Mouse (Mus musculus) heart, embryonic 16.5 days (tissue): ENCODE measurements around the gene 1300017J02Rik. TPM values are rescaled to one million over a fixed set of nuclear protein-coding genes. Genes with fewer than 3 reads are reported as not detected.
"Not testable (repeated sequence)": the region's sequence is repeated elsewhere in the genome, so short reads cannot be mapped to it uniquely, and the experiment has no call there.

ENCODE experiments used
- ATAC-seq: fragments of 200-750 bp; cut with Nextera tagmentation; replicated peaks from 2 replicates; pipeline ENCODE4 v1.8.0; 2017; ENCODE audit warnings: moderate number of reproducible peaks; ENCODE audit not compliant: insufficient read depth, low FRiP score; ENCODE audit errors: extremely low read depth
- H3K27ac ChIP-seq: fragments of 300-500 bp; sonication (generic); 2 replicates; pipeline ENCODE4 v1.5.1; 2014; ENCODE audit warnings: mild to moderate bottlenecking, low read length, control low read depth, moderate library complexity
- H3K27me3 ChIP-seq: fragments of 300-500 bp; sonication (generic); 2 replicates; pipeline ENCODE4 v1.6.1; 2014; ENCODE audit warnings: low read length, mixed read lengths; ENCODE audit not compliant: control insufficient read depth, insufficient read depth
- H3K36me3 ChIP-seq: fragments of 300-500 bp; sonication (generic); 2 replicates; pipeline ENCODE4 v1.6.1; 2014; ENCODE audit not compliant: control insufficient read depth, insufficient read depth
- H3K4me1 ChIP-seq: fragments of 300-500 bp; sonication (generic); 2 replicates; pipeline ENCODE4 v1.6.1; 2014; ENCODE audit warnings: low read length, mixed read lengths; ENCODE audit not compliant: control insufficient read depth, insufficient read depth
- H3K4me2 ChIP-seq: fragments of 300-500 bp; sonication (generic); 2 replicates; pipeline ENCODE4 v1.6.1; 2014; ENCODE audit warnings: low read depth, mild to moderate bottlenecking, control low read depth, low read length
- H3K4me3 ChIP-seq: fragments of 300-500 bp; sonication (generic); 2 replicates; pipeline ENCODE4 v1.5.1; 2014; ENCODE audit warnings: mild to moderate bottlenecking, control low read depth, low read length
- H3K9ac ChIP-seq: fragments of 300-500 bp; sonication (generic); 2 replicates; pipeline ENCODE4 v1.6.1; 2014; ENCODE audit warnings: low read length, control low read depth
- H3K9me3 ChIP-seq: fragments of 300-500 bp; sonication (generic); replicated peaks from 2 replicates; pipeline ENCODE4 v1.6.1; 2016; ENCODE audit warnings: low read length; ENCODE audit not compliant: control insufficient read depth
- WGBS: fragments of 180-500 bp; shearing (Covaris S2); extraction: QIAGEN DNeasy Blood & Tissue Kit; methylation state at CpG from one replicate; pipeline ENCODE4 v1.1.7; 2014; 5-methylcytosine and 5-hydroxymethylcytosine counted together
- polyA plus RNA-seq: library from polyadenylated mRNA; unstranded; fragments of >200 nt; fragmentation: Nextera tagmentation; extraction: Ambion mirVana; gene quantifications from 2 replicates; pipeline ENCODE4 v1.2.1, GENCODE M21; 2015

Gene 1300017J02Rik
- polyA plus RNA-seq, result 1.0 and 1.7 TPM in 2 replicates

GRCm38 (mm10) chr9:103304927-103305326 lies at the start of gene 1300017J02Rik, which contains the start of gene Topbp1:
1300017J02Rik (minus strand) TSS chr9:103305082.
Topbp1 (plus strand) TSS chr9:103305215.
- WGBS, result under 1% methylated on average over 49 of the region's 49 CpGs

GRCm38 (mm10) chr9:103353500-103354260 lies 48.8 kb upstream of the 1300017J02Rik start:
- H3K4me1 ChIP-seq, result peaks cover 17% of the 10 kb centered on the region
- H3K27ac ChIP-seq, ATAC-seq, H3K27me3 ChIP-seq, H3K4me2 ChIP-seq, H3K9me3 ChIP-seq, H3K9ac ChIP-seq, H3K4me3 ChIP-seq: not testable (repeated sequence)
- WGBS, result 78% methylated on average over 6 of the region's 7 CpGs
- peaks cover 49% of the 10 kb centered on the region for H3K36me3 ChIP-seq

More at GRCm38 (mm10) chr9:103304927-103305326, at the start of gene 1300017J02Rik, which contains the start of gene Topbp1:
- Histone ChIP-seq H3K4me1 (peaks cover 14% of the 10 kb centered on the region), H3K9ac (peak within 1 kb of the TSS; percentile 91), H3K36me3 (peaks cover 15% of the 10 kb centered on the region), H3K27ac (peak within 1 kb of the TSS; percentile 82), H3K4me3 (peak within 1 kb of the TSS; percentile 96), H3K27me3 (no peaks in the 10 kb centered on the region), H3K9me3 (no peaks in the 10 kb centered on the region), H3K4me2 (peak within 1 kb of the TSS; percentile 85)
- peak; percentile 98 for ATAC-seq

- Histone ChIP-seq H3K27ac (no peak overlapping the region), H3K9me3 (no peaks in the 10 kb centered on the region), H3K4me3 (no peak overlapping the region), H3K36me3 (peaks cover 47% of the 10 kb centered on the region), H3K4me1 (peaks cover 6% of the 10 kb centered on the region), H3K4me2 (no peak overlapping the region), H3K27me3 (no peaks in the 10 kb centered on the region), H3K9ac (no peak overlapping the region)
- ATAC-seq, result no peak
Measured at GRCm38 (mm10) chr9:103348791-103349190, 43.9 kb upstream of the 1300017J02Rik start.

- no peaks in the 10 kb centered on the region for H3K9me3 ChIP-seq
- H3K4me2 ChIP-seq, result no peak overlapping the region
- peaks cover 52% of the 10 kb centered on the region for H3K36me3 ChIP-seq
- H3K4me1 ChIP-seq, result peaks cover 6% of the 10 kb centered on the region
- no peaks in the 10 kb centered on the region for H3K27me3 ChIP-seq
- 50% methylated on average over 1 of the region's 1 CpGs for WGBS
- ATAC-seq, result no peak
- no peak overlapping the region for H3K9ac ChIP-seq
- no peak overlapping the region for H3K27ac ChIP-seq
- H3K4me3 ChIP-seq, result no peak overlapping the region
Measured at GRCm38 (mm10) chr9:103347996-103348490, 43.2 kb upstream of the 1300017J02Rik start.

- Histone ChIP-seq H3K4me2 (no peak overlapping the region), H3K27ac (no peak overlapping the region), H3K4me1 (peaks cover 6% of the 10 kb centered on the region), H3K4me3 (no peak overlapping the region), H3K27me3 (no peaks in the 10 kb centered on the region), H3K9ac (no peak overlapping the region), H3K9me3 (no peaks in the 10 kb centered on the region), H3K36me3 (peaks cover 55% of the 10 kb centered on the region)
- WGBS, result 85% methylated on average over 4 of the region's 4 CpGs
- no peak for ATAC-seq
Measured at GRCm38 (mm10) chr9:103347045-103347444, 42.2 kb upstream of the 1300017J02Rik start.

- Histone ChIP-seq H3K9ac (no peak overlapping the region), H3K4me1 (0 out of 2 replicates have a peak, but pooled peaks cover 3% of the 10 kb centered on the region), H3K4me2 (no peak overlapping the region), H3K36me3 (peaks cover 67% of the 10 kb centered on the region), H3K9me3 (no peaks in the 10 kb centered on the region), H3K27me3 (no peaks in the 10 kb centered on the region), H3K27ac (no peak overlapping the region), H3K4me3 (no peak overlapping the region)
- ATAC-seq, result no peak
Measured at GRCm38 (mm10) chr9:103336912-103337311, 32.0 kb upstream of the 1300017J02Rik start.

GRCm38 (mm10) chr9:103332663-103333062 lies 27.8 kb upstream of the 1300017J02Rik start:
- Histone ChIP-seq H3K9me3 (no peaks in the 10 kb centered on the region), H3K9ac (no peak overlapping the region), H3K27me3 (no peaks in the 10 kb centered on the region), H3K27ac (no peak overlapping the region; the same call in 1 of the 2 replicates), H3K36me3 (peaks cover 68% of the 10 kb centered on the region), H3K4me2 (no peak overlapping the region), H3K4me1 (0 out of 2 replicates have a peak, but pooled peaks cover 3% of the 10 kb centered on the region), H3K4me3 (no peak overlapping the region)
- ATAC-seq, result no peak
- WGBS, result 77% methylated on average over 6 of the region's 6 CpGs

GRCm38 (mm10) chr9:103326449-103326848 lies 21.6 kb upstream of the 1300017J02Rik start:
- 35% methylated on average over 9 of the region's 9 CpGs for WGBS
- ATAC-seq, result peak; percentile 82

GRCm38 (mm10) chr9:103324678-103325077 lies 19.8 kb upstream of the 1300017J02Rik start:
- H3K4me2 ChIP-seq, result no peak overlapping the region
- 82% methylated on average over 1 of the region's 2 CpGs for WGBS
- no peak for ATAC-seq
- H3K27ac ChIP-seq, result no peak overlapping the region
- peaks cover 72% of the 10 kb centered on the region for H3K36me3 ChIP-seq
- H3K4me1 ChIP-seq, result peaks cover 10% of the 10 kb centered on the region
- no peaks in the 10 kb centered on the region for H3K9me3 ChIP-seq
- no peak overlapping the region for H3K4me3 ChIP-seq
- H3K27me3 ChIP-seq, result no peaks in the 10 kb centered on the region
- H3K9ac ChIP-seq, result no peak overlapping the region

More at GRCm38 (mm10) chr9:103326449-103326848, 21.6 kb upstream of the 1300017J02Rik start:
- no peak overlapping the region for H3K4me2 ChIP-seq
- H3K27ac ChIP-seq, result peak overlapping the region; percentile 70
- no peaks in the 10 kb centered on the region for H3K27me3 ChIP-seq
- no peak overlapping the region for H3K9ac ChIP-seq
- no peak overlapping the region for H3K4me3 ChIP-seq
- H3K36me3 ChIP-seq, result peaks cover 64% of the 10 kb centered on the region
- no peaks in the 10 kb centered on the region for H3K9me3 ChIP-seq
- H3K4me1 ChIP-seq, result peaks cover 10% of the 10 kb centered on the region
